Mouse (Mus musculus): ENCODE results near the gene Kpna6. TPM values are rescaled to one million over a fixed set of nuclear protein-coding genes. Genes with fewer than 3 reads are reported as not detected.

The Kpna6 gene
- total RNA-seq, 2 experiments from 2014 or later = 80.9 to 85.9 TPM

GRCm38 (mm10) chr4:129609139-129609631 lies 63.4 kb downstream of the Kpna6 start:
- no peak overlapping the region for H3K27ac ChIP-seq
- H3K4me3 ChIP-seq = no peak overlapping the region
- intact Hi-C loops (cut with DNase I) = loop anchor here (2.0 to 10.0 kb wide), 4 partner anchors 24 to 114 kb away; partner anchors contain the start of genes Fam229a and Tssk3
- TF ChIP-seq CTCF (IDR thresholded peaks at IDR 0.05) = no peak
- no peak for DNase-seq

- intact Hi-C loops (cut with DNase I) = loop anchor here (2.0 to 10.0 kb wide), 4 partner anchors 24 to 114 kb away; partner anchors contain the start of genes Fam229a and Tssk3
- Histone ChIP-seq H3K27ac (peak overlapping the region; percentile 59), H3K4me3 (no peak overlapping the region)
- TF ChIP-seq CTCF (IDR thresholded peaks at IDR 0.05) = peak; percentile 85
- DNase-seq = peak; percentile 83
These were observed 64.0 kb downstream of the Kpna6 start for GRCm38 (mm10) chr4:129608426-129609025.

- peak; percentile 2; the same call in 1 of the 2 replicates for TF ChIP-seq CTCF (IDR thresholded peaks at IDR 0.05)
- DNase-seq = peak; percentile 89
- intact Hi-C loops (cut with DNase I) = loop anchor here (1.0 to 10.0 kb wide), 2 partner anchors 40 to 106 kb away; partner anchors contain the start of genes Fam229a and Tssk3
- Histone ChIP-seq H3K4me3 (peak within 1 kb of the TSS; percentile 96), H3K27ac (peak within 1 kb of the TSS; percentile 92)
These were observed 72.1 kb downstream of the Kpna6 start, which contains the start of the genes Eif3i and Tmem234 for GRCm38 (mm10) chr4:129600233-129601158. Gene Eif3i (minus strand): TSS chr4:129600648. Gene Tmem234 (plus strand): TSS chr4:129600668.

Small RNA genes lying within 50 kb of the gene (microRNA-seq; reads per million reads assigned to microRNA genes)
- not detected for gene Mir7016

Other genes starting within 250 kb of the Kpna6 start
- not detected for gene Zbtb8b, start 231.9 kb downstream of the Kpna6 start, total RNA-seq (2021)
- 10 to 100 TPM; 34.8 to 36.4 TPM for gene Bsdc1, start 211.2 kb downstream of the Kpna6 start, total RNA-seq (2021)
- gene Tssk3, start 181.7 kb downstream of the Kpna6 start, total RNA-seq (2021) = not detected
- not detected for gene Fam229a, start 181.6 kb downstream of the Kpna6 start, total RNA-seq (2021)
- 1 to 10 TPM in 1 of 2 experiments, under 1 TPM in 1; 0.69 to 1.1 TPM for gene Marcksl1, start 159.2 kb downstream of the Kpna6 start, total RNA-seq (2021)
- gene Hdac1, start 130.1 kb downstream of the Kpna6 start, total RNA-seq (2021) = 10 to 100 TPM in 1 of 2 experiments, 1 to 10 TPM in 1; 9.1 to 10.6 TPM
- gene Lck, start 99.1 kb downstream of the Kpna6 start, total RNA-seq (2021) = not detected
- not detected for gene Fam167b, start 94.2 kb downstream of the Kpna6 start, total RNA-seq (2021)
- 100 to 1,000 TPM; 134 to 137 TPM for gene Eif3i, start 72.1 kb downstream of the Kpna6 start, total RNA-seq (2021)
- gene Tmem234, start 72.1 kb downstream of the Kpna6 start, total RNA-seq (2021) = 10 to 100 TPM; 29.8 to 31.9 TPM
- 1 to 10 TPM in 1 of 2 experiments, under 1 TPM in 1; 0.77 to 3.1 TPM for gene Dcdc2b, start 58.5 kb downstream of the Kpna6 start, total RNA-seq (2021)
- gene Iqcc, start 53.7 kb downstream of the Kpna6 start, total RNA-seq (2021) = 10 to 100 TPM in 1 of 2 experiments, 1 to 10 TPM in 1; 9.0 to 10.8 TPM
- gene Ccdc28b, start 48.8 kb downstream of the Kpna6 start, total RNA-seq (2021) = 10 to 100 TPM; 31.1 to 38.4 TPM
- 10 to 100 TPM; 19.7 to 21.1 TPM for gene Txlna, start 31.7 kb downstream of the Kpna6 start, total RNA-seq (2021)
- gene Tmem39b, start 24.1 kb upstream of the Kpna6 start, total RNA-seq (2021) = 1 to 10 TPM; 3.1 to 4.4 TPM
- 10 to 100 TPM; 24.3 to 27.0 TPM for gene Khdrbs1, start 69.5 kb upstream of the Kpna6 start, total RNA-seq (2021)
- 100 to 1,000 TPM; 569 to 658 TPM for gene Ptp4a2, start 138.5 kb upstream of the Kpna6 start, total RNA-seq (2021)

Measured in gastrocnemius, adult 2 months (tissue).